Mouse (Mus musculus) lung, embryonic 15.5 days (tissue): ENCODE data around the gene Grk6. TPM values are rescaled to one million over a fixed set of nuclear protein-coding genes. Genes with fewer than 3 reads are reported as not detected.

Experiments used
- ATAC-seq: fragments of 200-750 bp; cut with Nextera tagmentation; 2 replicates; pipeline ENCODE4 v1.8.0; 2017; ENCODE audit warnings: moderate number of reproducible peaks, borderline replicate concordance; ENCODE audit not compliant: low FRiP score, low TSS enrichment; ENCODE audit errors: extremely low read depth
- H3K27ac ChIP-seq: fragments of 300-500 bp; sonication (generic); 2 replicates; pipeline ENCODE4 v1.5.1; 2015; ENCODE audit warnings: moderate library complexity, mild to moderate bottlenecking, inconsistent platforms
- H3K27me3 ChIP-seq: fragments of 300-500 bp; sonication (generic); 2 replicates; pipeline ENCODE4 v1.6.1; 2015; ENCODE audit warnings: inconsistent platforms
- H3K36me3 ChIP-seq: fragments of 300-500 bp; sonication (generic); 2 replicates; pipeline ENCODE4 v1.6.1; 2015; ENCODE audit warnings: inconsistent platforms
- H3K4me1 ChIP-seq: fragments of 300-500 bp; sonication (generic); 2 replicates; pipeline ENCODE4 v1.6.1; 2015; ENCODE audit warnings: inconsistent platforms
- H3K4me2 ChIP-seq: fragments of 300-500 bp; sonication (generic); 2 replicates; pipeline ENCODE4 v1.6.1; 2015; ENCODE audit warnings: inconsistent platforms, mild to moderate bottlenecking, moderate library complexity
- H3K4me3 ChIP-seq: fragments of 300-500 bp; sonication (generic); 2 replicates; pipeline ENCODE4 v1.5.1; 2015; ENCODE audit warnings: mild to moderate bottlenecking, inconsistent platforms
- H3K9ac ChIP-seq: fragments of 300-500 bp; sonication (generic); 2 replicates; pipeline ENCODE4 v1.6.1; 2015; ENCODE audit warnings: inconsistent platforms
- H3K9me3 ChIP-seq: fragments of 300-500 bp; sonication (generic); 2 replicates; pipeline ENCODE4 v1.6.1; 2016; ENCODE audit warnings: inconsistent platforms
- WGBS: fragments of 180-500 bp; shearing (Covaris S2); methylation state at CpG from one replicate; pipeline ENCODE4 v1.1.7; 2015; 5-methylcytosine and 5-hydroxymethylcytosine counted together
- polyA plus RNA-seq: library from polyadenylated mRNA; unstranded; fragments of >200 nt; fragmentation: Nextera tagmentation; extraction: Ambion mirVana; gene quantifications from 2 replicates; pipeline ENCODE4 v1.2.1, GENCODE M21; 2015

Gene Grk6
- polyA plus RNA-seq, 1 experiment from 2014 or later: 45.7 TPM

DNA sequence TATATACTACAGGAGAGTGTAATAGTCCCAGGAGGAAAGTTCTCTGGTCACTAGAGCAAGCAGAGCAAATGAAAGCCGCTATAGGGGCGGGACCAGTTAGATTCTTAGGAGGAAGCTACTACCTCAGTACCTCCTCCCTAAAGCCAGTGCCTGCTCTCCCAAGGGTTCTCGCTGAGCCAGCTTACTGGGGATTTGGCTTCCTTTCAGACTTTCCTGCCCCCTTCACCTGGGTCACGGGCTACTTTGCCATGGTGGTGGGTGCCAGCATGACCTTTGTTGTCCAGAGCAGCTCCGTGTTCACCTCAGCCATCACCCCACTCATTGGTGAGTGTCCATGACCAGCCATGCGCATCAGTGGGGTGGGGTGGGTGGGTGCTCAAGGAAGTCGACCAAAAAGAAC, 33.0 kb upstream of the Grk6 start:
- Histone ChIP-seq H3K27ac (no peak overlapping the region), H3K4me2 (no peak overlapping the region), H3K27me3 (peaks cover 15% of the 10 kb centered on the region), H3K4me1 (peaks cover 8% of the 10 kb centered on the region), H3K9me3 (no peaks in the 10 kb centered on the region), H3K36me3 (no peaks in the 10 kb centered on the region), H3K9ac (no peak overlapping the region), H3K4me3 (no peak overlapping the region)
- WGBS: 71% methylated on average over 7 of the region's 7 CpGs
- no peak for ATAC-seq

DNA sequence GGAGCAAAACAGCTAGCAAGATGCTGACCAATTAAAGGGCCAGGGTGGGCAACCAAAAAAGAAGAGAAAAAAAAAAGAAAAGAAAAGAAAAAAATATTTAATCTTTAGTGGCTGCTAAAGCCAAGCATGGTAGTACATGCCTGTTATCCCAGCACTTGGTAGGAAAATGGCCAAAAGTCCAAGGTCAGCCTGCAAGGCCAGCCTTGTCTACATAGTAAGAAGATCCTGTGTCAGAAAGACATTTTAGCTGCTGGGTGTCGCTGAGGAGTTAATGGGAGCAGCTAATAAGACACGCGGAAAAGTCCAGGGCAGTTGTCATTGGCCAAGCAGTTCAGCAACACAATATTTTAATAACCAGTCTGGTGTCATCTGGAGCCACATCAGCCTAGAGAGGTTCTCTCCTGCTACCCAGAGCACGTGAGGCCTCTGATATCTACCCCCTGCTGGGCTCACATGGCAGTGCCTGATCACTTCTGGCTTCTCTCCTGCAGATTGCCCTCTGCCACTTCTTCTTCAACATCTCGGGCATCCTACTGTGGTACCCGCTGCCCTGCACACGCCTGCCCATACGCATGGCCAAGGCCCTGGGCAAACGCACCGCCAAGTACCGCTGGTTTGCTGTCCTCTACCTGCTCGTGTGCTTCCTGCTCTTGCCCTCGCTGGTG, 32.1 kb upstream of the Grk6 start:
- Histone ChIP-seq H3K4me3 (no peak overlapping the region), H3K9ac (no peak overlapping the region), H3K4me2 (no peak overlapping the region), H3K4me1 (peaks cover 8% of the 10 kb centered on the region), H3K27ac (no peak overlapping the region), H3K36me3 (no peaks in the 10 kb centered on the region), H3K27me3 (peaks cover 8% of the 10 kb centered on the region), H3K9me3 (no peaks in the 10 kb centered on the region)
- no peak for ATAC-seq
- WGBS: 77% methylated on average over 13 of the region's 13 CpGs

DNA sequence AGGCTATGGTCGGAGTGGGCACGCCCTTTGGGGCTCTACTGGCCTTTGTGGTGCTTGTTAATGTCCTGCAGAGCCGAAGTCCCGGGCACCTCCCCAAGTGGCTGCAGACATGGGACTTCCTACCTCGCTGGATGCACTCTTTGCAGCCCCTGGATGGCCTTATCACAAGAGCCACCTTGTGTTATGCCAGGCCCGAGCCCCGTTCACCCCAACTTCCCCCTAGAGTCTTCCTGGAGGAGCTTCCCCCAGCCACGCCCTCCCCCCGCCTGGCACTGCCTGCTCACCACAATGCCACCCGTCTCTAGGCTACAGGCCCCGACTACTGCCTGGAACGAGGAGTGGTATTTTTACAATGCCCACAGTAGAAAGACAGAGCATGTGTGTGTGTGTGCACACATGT, 31.5 kb upstream of the Grk6 start:
- no peak overlapping the region for H3K4me3 ChIP-seq
- 76% methylated on average over 12 of the region's 12 CpGs for WGBS
- H3K36me3 ChIP-seq: no peaks in the 10 kb centered on the region
- H3K4me1 ChIP-seq: peaks cover 8% of the 10 kb centered on the region
- no peak overlapping the region for H3K9ac ChIP-seq
- no peaks in the 10 kb centered on the region for H3K9me3 ChIP-seq
- peaks cover 10% of the 10 kb centered on the region for H3K27me3 ChIP-seq
- no peak for ATAC-seq
- H3K27ac ChIP-seq: no peak overlapping the region
- no peak overlapping the region for H3K4me2 ChIP-seq

DNA sequence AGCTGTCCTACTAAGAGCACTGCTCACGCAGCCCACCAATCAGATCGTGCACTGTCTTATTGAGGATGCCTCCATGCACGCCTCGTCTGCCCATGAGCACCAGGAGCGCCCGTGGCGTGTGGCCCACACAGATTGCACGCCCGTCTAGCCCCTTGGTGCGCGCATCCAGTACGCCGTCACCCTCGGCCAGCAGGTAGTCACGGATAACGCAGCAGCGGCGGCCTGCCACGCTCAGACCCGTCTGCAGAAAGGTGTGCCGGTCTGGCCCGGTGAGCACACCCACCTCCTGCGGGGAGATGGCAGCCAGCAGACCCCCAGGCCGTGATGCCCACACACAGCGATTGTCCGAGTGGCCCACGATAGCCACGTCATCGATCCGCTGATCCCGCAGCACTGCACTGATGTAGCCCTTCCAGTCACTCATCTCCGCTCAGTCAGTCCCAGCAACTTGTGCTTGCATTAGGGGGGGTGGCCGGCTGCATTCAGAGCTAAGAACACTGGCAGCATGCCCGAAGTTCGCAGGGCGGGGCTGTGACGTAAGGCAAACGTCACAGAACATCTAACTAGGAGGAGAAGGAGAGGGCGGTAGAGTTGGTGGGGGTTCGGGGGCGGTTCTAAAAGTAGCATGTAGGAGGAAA, 30.0 kb upstream of the Grk6 start, which contains the start of gene Pfn3:
Gene Pfn3, minus strand, starts transcription at position 490 of the 638 bp plus-strand sequence.
- H3K36me3 ChIP-seq: no peaks in the 10 kb centered on the region
- ATAC-seq: peak; percentile 37; the same call in 1 of the 2 replicates
- H3K4me1 ChIP-seq: peaks cover 8% of the 10 kb centered on the region
- H3K4me2 ChIP-seq: peak within 1 kb of the TSS; percentile 65
- WGBS: 7% methylated on average over 41 of the region's 41 CpGs
- no peak within 1 kb of the TSS for H3K27ac ChIP-seq
- H3K9ac ChIP-seq: peak within 1 kb of the TSS; percentile 28; the same call in 1 of the 2 replicates
- H3K27me3 ChIP-seq: peaks cover 25% of the 10 kb centered on the region
- H3K4me3 ChIP-seq: peak within 1 kb of the TSS; percentile 32
- no peaks in the 10 kb centered on the region for H3K9me3 ChIP-seq

DNA sequence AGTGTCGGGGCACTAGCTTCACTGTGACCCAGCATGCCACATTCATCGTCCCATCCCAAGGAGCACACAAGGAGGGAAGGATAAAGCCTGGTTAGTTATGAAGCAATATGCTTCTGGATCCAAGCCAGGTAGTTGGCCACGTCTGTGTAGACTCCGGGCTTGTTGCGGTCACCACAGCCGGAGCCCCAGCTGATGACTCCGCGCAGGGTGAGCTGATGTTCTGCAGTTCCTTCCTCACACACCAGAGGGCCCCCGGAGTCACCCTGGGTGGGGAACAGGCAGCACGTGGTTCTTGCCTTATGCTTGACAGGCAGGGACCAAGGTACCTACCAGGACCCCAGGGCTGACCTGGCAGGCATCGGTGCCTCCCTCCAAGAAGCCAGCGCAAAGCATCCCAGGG, 26.9 kb upstream of the Grk6 start:
- peaks cover 14% of the 10 kb centered on the region for H3K4me1 ChIP-seq
- H3K4me3 ChIP-seq: no peak overlapping the region
- H3K9me3 ChIP-seq: no peaks in the 10 kb centered on the region
- H3K4me2 ChIP-seq: no peak overlapping the region
- H3K9ac ChIP-seq: no peak overlapping the region
- 12% methylated on average over 12 of the region's 12 CpGs for WGBS
- no peaks in the 10 kb centered on the region for H3K36me3 ChIP-seq
- ATAC-seq: peak; percentile 71
- H3K27me3 ChIP-seq: peaks cover 49% of the 10 kb centered on the region
- H3K27ac ChIP-seq: no peak overlapping the region

DNA sequence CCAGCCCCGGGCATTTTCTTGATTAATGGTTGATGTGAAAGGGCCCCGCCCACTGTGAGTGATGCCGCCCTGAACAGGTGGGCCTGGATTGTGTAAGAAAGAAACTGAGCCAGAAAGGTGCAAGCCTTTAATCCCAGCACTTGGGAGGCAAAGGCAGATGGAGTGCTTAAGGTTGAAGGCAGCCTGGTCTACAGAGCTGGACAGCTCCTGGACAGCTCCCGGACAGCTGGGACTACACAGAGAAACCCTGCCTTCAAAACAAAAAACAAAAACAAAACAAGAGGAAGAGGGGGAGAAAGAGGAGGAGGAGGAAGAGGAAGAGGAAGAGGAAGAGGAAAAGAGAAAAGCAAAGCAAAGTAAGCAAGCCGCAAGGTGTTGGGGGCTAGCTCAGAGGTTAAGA, 25.7 kb upstream of the Grk6 start:
- Histone ChIP-seq H3K27me3 (peaks cover 49% of the 10 kb centered on the region), H3K4me1 (peaks cover 14% of the 10 kb centered on the region), H3K27ac (no peak overlapping the region), H3K9me3 (no peaks in the 10 kb centered on the region), H3K9ac (no peak overlapping the region), H3K36me3 (no peaks in the 10 kb centered on the region), H3K4me3 (no peak overlapping the region), H3K4me2 (no peak overlapping the region)
- no peak for ATAC-seq
- 79% methylated on average over 5 of the region's 5 CpGs for WGBS

DNA sequence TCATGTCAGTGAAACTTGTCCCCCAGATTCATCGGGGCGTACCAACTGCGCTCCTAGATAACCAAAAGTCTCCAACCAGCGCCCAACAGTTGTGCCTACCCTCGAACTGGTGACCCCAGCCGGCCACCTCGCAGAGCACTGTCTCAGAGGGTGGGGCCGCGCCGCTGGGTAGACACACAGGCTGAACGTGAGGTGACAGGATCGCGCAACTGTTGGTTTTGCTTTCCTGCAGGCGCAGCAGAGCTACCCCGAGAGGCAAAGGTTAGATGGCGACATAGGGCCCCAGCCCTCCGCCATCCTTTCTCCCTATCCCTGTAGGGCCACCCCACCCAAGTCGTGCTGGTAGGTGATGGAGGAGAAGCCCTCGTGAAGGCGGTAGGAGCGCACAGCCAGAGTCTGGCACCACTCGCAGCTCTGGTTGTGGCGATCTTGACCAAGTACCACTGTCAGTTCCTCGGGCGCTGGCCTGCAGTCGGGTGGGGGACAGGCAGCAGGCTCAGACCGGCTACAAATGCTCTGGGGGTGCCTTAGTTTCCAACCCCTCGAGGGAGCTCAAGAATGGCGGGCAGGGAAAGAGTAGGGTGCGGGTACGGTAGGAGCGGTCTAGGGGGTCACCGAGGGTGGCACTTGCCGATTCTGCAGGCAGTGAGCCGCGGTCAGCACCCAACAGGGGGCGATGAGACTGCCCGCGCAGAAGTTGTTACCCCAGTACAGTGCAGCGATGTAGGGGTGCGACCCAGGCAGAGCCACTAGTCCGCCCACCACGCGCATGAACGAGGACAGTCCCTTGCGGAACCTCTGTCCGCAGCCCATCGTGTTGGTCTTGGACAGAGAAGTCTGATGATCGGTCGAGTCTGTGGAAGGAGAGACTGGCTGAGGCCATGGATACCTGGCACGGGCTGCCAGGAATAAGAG, 24.6 kb upstream of the Grk6 start:
- peaks cover 42% of the 10 kb centered on the region for H3K27me3 ChIP-seq
- H3K4me2 ChIP-seq: peak overlapping the region; percentile 42
- peaks cover 7% of the 10 kb centered on the region for H3K4me1 ChIP-seq
- H3K4me3 ChIP-seq: no peak overlapping the region
- no peak overlapping the region for H3K9ac ChIP-seq
- WGBS: 23% methylated on average over 51 of the region's 51 CpGs
- H3K36me3 ChIP-seq: no peaks in the 10 kb centered on the region
- no peak overlapping the region for H3K27ac ChIP-seq
- no peak for ATAC-seq
- no peaks in the 10 kb centered on the region for H3K9me3 ChIP-seq

DNA sequence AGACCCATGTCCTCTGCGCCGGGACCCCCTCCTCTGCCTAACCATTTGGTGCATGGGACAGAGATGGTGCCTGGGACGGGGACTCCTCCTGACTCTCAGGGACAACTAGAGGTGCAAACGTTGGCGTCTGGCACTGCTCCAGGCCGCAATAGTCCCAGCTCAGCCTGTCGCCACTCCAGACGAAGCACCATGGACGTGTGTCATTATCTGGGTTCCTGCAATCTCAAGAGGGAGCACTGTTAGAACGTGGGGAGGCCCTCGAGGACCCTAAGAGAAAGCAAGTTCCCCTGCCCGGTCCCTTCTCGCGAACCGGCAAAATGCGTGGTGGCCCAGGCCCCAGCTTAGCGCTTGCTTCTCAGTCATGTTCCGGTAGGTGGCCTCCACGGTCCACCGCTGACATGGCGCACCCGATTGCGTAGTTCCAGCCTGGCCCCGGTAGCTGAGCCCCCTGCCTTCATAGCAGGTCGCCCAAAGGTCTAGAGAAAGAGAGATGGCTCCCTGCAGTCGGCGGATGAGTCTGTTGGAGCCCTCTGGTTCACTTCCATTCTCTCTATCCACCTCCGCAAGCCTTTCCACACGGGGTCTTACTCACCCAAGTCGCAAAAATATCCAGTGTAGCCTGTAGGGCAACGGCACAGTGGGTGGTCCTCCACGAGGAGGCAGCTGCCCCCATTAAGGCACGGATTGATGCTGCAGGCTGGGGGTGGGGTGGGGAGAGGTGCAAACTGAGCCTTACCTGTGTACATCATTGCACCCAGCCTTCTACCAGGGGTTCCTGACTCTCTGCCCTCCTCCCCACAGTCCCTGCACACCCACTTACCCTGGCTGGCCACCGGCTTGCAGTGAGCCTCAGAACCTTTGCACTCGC, 23.7 kb upstream of the Grk6 start:
- Histone ChIP-seq H3K9me3 (no peaks in the 10 kb centered on the region), H3K4me3 (peak overlapping the region; percentile 12), H3K27ac (no peak overlapping the region), H3K9ac (no peak overlapping the region), H3K4me2 (peak overlapping the region; percentile 42), H3K36me3 (no peaks in the 10 kb centered on the region), H3K4me1 (peaks cover 6% of the 10 kb centered on the region), H3K27me3 (peaks cover 42% of the 10 kb centered on the region)
- ATAC-seq: 0 out of 2 replicates have a peak, but pooled peaks have one; percentile 56
- 11% methylated on average over 35 of the region's 35 CpGs for WGBS

DNA sequence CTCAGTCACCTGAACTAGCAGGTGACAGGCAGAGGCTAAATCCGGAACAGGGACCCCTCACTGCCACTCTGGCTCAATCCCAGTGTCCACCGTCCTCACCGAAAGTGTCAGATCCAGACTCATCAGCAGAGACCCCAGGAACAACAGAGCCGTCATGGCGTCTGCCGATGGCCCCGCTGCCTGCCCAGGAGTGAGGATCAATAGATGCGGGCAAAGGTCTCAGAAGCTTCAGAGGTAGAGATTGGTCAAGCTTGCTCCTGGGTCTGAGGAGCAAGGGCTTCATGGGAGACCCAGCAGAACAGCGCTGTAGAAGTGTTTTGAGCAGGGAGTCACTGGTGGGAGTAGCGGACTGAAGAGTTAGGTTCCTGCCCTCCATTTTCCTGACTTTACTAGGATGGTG, 18.3 kb upstream of the Grk6 start, which contains the start of gene F12:
Gene F12, minus strand, starts transcription at position 181 of the 400 bp plus-strand sequence.
- WGBS: 89% methylated on average over 10 of the region's 10 CpGs
- H3K9me3 ChIP-seq: no peaks in the 10 kb centered on the region
- H3K4me2 ChIP-seq: no peak within 1 kb of the TSS

DNA sequence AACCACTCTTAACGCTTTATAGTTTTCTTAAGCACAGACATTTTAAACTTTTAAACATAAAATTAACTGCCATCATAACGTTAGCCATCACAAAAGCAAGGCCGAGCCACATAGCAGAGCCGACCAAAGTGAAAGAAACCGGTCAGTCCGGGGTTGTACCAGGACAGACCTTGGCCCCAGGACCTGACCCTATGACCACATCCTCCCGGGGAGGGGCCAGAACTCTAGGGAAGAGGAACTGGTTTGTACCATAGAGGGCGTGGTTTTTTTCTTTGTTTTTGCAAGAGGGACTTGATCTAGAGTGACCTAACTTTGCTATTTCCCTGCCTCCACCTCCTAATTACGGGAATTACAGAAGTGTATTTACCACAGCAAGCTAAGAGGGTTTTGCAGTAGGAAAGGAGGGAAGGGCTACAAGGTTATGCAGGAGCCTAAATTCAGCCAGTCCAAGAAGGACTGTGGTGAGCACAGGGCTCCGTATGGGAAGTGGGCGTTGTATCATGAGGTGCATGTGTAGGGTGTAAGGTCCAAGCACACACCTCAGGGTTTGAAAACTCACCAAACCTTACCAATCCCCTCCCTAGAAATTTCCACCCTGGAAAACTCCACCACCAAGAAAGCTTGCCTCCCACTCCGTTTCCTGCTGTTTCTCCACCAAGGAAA, 15.5 kb upstream of the Grk6 start:
- WGBS: 55% methylated on average over 12 of the region's 12 CpGs
- Histone ChIP-seq H3K4me3 (no peak overlapping the region), H3K4me2 (no peak overlapping the region), H3K9me3 (no peaks in the 10 kb centered on the region), H3K9ac (no peak overlapping the region), H3K27ac (no peak overlapping the region), H3K27me3 (no peaks in the 10 kb centered on the region), H3K36me3 (no peaks in the 10 kb centered on the region), H3K4me1 (no peaks in the 10 kb centered on the region)
- ATAC-seq: no peak

More for the DNA sequence above, 18.3 kb upstream of the Grk6 start, which contains the start of gene F12:
- Histone ChIP-seq H3K4me3 (no peak within 1 kb of the TSS), H3K9ac (no peak within 1 kb of the TSS), H3K36me3 (no peaks in the 10 kb centered on the region), H3K27ac (no peak within 1 kb of the TSS), H3K27me3 (peaks cover 7% of the 10 kb centered on the region), H3K4me1 (no peaks in the 10 kb centered on the region)
- ATAC-seq: no peak

DNA sequence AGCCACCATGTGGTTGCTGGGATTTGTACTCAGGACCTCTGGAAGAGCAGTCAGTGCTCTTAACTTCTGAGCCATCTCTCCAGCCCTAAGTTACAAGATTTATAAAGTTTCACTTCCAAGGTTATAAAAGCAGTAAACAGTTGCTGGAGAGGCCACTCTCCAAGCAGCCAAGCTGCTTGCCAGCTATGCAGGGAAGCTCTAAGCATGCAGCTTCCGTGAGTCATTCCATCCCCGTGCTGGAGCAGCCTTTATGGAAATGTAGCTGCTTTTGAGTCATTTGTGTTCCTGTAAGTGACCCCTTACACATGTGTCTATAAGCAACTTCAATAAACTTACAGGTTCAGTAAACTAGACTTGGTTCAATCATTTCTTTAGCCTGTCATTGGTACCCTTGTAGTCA, 14.3 kb upstream of the Grk6 start:
- Histone ChIP-seq H3K4me3 (no peak overlapping the region), H3K4me2 (no peak overlapping the region), H3K9me3 (no peaks in the 10 kb centered on the region), H3K27me3 (no peaks in the 10 kb centered on the region), H3K4me1 (no peaks in the 10 kb centered on the region), H3K9ac (no peak overlapping the region), H3K27ac (no peak overlapping the region), H3K36me3 (no peaks in the 10 kb centered on the region)
- 71% methylated on average over 2 of the region's 2 CpGs for WGBS
- no peak for ATAC-seq
